Mouse (Mus musculus) small intestine, adult 10 weeks (tissue): ENCODE data around the gene Mindy4b-ps. TPM values are rescaled to one million over a fixed set of nuclear protein-coding genes. Genes with fewer than 3 reads are reported as not detected.

Experiments
- polyA plus RNA-seq: library from polyadenylated mRNA; stranded (reverse); fragments of 350-450 nt; fragmentation: Illumina TruSeq; extraction: RNeasy Lipid Tissue Mini Kit (QIAGEN cat#74804); gene quantifications from one replicate; pipeline ENCODE4 v1.2.3, GENCODE M21; 2014; ENCODE audit warnings: low replicate concordance

Mindy4b-ps gene
- not detected for polyA plus RNA-seq

DNA sequence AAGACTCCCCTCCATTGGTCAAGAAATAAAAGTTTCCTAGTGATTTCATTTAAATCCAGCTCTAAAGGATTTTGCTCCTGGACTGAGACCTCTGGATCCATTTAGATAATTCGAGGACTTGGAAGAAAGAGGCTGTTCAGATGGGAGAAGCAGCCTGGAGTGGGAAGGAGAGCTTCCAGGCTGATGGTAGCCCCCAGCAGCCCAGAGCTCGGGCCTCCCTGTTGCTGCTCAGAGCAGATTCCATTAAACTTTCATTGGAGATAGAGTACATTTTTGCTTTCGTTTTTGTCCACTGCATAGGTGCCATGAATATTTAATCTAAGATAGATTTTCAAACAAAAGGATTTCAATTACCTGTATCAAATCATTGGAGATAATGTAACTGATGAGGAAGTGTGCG, at the start of gene Mindy4b-ps:
Mindy4b-ps (minus strand) TSS at position 101 of the 400 bp plus-strand sequence.

Other genes starting within 250 kb of the Mindy4b-ps start
- gene Selenot, start 245.7 kb downstream of the Mindy4b-ps start, polyA plus RNA-seq, result 403 TPM
- not detected for gene Erich6, start 185.1 kb downstream of the Mindy4b-ps start, polyA plus RNA-seq
- 4.6 TPM for gene Siah2, start 129.9 kb downstream of the Mindy4b-ps start, polyA plus RNA-seq
- not detected for gene Clrn1, start 63.0 kb upstream of the Mindy4b-ps start, polyA plus RNA-seq
- gene Med12l, start 183.5 kb upstream of the Mindy4b-ps start, polyA plus RNA-seq, result 0.78 TPM